Mouse (Mus musculus): Measurements from ENCODE around the gene Slc39a10.

- TF ChIP-seq POLR2A (IDR thresholded peaks at IDR 0.05; ENCODE audit: low read depth, low read length): no peak
- TF ChIP-seq CTCF (IDR thresholded peaks at IDR 0.05; ENCODE audit: extremely low read depth, insufficient read depth, insufficient read length, insufficient replicate concordance): peak; percentile 19; the same call in 1 of the 2 replicates
Measured at GRCm38 (mm10) chr1:46849758-46850157, 42.9 kb downstream of the Slc39a10 start.
